Mouse (Mus musculus): ENCODE measurements around the gene Ddx59.

GRCm38 (mm10) chr1:136446933-136447332 lies 31.9 kb downstream of the Ddx59 start:
- no peak for TF ChIP-seq HCFC1 (IDR thresholded peaks at IDR 0.05; ENCODE audit: borderline replicate concordance, insufficient read depth, low read length)
- TF ChIP-seq ZC3H11A (IDR thresholded peaks at IDR 0.05; ENCODE audit: borderline replicate concordance, low read depth, low read length) = no peak
- TF ChIP-seq CHD2 (IDR thresholded peaks at IDR 0.05; ENCODE audit: low read depth, low read length) = no peak
- TF ChIP-seq MAFK (IDR thresholded peaks at IDR 0.05; ENCODE audit: insufficient read depth, low read depth, low read length) = no peak
- no peak for TF ChIP-seq ZNF384 (IDR thresholded peaks at IDR 0.05; ENCODE audit: low read depth, low read length)
